34 mouse cellular contexts compared by ENCODE assay signal in the genomic region with DNA sequence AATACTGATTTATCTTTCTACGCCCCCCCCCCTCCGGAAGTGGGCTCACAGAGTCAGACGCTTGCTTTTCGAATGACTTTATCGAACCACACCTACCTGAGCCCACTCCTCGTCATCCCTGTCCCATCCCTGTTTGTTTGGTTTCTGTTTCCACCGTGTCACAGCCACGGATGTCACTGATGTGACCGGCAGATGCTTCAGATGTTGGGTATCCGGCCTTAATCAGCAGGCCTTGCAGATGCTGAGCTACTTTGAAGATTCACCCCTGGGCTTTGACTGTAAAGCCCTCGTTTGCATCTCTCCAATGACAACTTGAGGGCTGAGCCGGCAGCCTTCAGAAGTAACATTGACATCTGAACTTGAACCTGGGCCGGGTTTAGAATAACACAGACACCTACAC. TPM values are rescaled to one million over a fixed set of nuclear protein-coding genes. Genes with fewer than 3 reads are reported as not detected.
"Had no signal": no experiment of that assay in that cellular context is flagged by ENCODE, and none has a peak within 500 bp of the region (broad histone marks: within the 10 kb centered on the region; RNA-seq: fewer than 3 reads in every experiment).

No protein-coding gene starts in this region.

- H3K9ac ChIP-seq: heart, embryonic 12.5 days; hindbrain, embryonic 13.5 days; hindbrain, embryonic 15.5 days; intestine, embryonic 15.5 days; limb, embryonic 12.5 days; liver, embryonic 13.5 days had no signal

- H3K36me3 ChIP-seq: heart, embryonic 12.5 days; hindbrain, embryonic 13.5 days; hindbrain, embryonic 15.5 days; intestine, embryonic 15.5 days; limb, embryonic 10.5 days; limb, embryonic 12.5 days; liver, embryonic 13.5 days had no signal

- H3K9me3 ChIP-seq: hindbrain, embryonic 13.5 days; hindbrain, embryonic 15.5 days; intestine, embryonic 15.5 days; limb, embryonic 10.5 days; limb, embryonic 12.5 days; liver, embryonic 13.5 days had no signal

- H3K27me3 ChIP-seq: heart, embryonic 12.5 days; hindbrain, embryonic 15.5 days; intestine, embryonic 15.5 days; limb, embryonic 12.5 days; liver, embryonic 13.5 days had no signal

- H3K4me2 ChIP-seq: heart, embryonic 12.5 days; hindbrain, embryonic 13.5 days; hindbrain, embryonic 15.5 days; intestine, embryonic 15.5 days; limb, embryonic 12.5 days; liver, embryonic 11.5 days; liver, embryonic 13.5 days had no signal

- ATAC-seq: intestine, embryonic 15.5 days; intestine, postnatal 0 days had no signal

- H3K4me1 ChIP-seq: hindbrain, embryonic 15.5 days; intestine, embryonic 15.5 days; limb, embryonic 12.5 days had no signal

- H3K27ac ChIP-seq: heart, adult 2 months; hindbrain, embryonic 13.5 days; hindbrain, embryonic 15.5 days; intestine, embryonic 15.5 days; layer of hippocampus, adult 2 months; left cerebral cortex, adult 2 months; limb, embryonic 10.5 days; limb, embryonic 12.5 days; liver, embryonic 13.5 days had no signal

- H3K4me3 ChIP-seq: heart, adult 2 months; heart, embryonic 12.5 days; hindbrain, embryonic 13.5 days; hindbrain, embryonic 15.5 days; intestine, embryonic 15.5 days; layer of hippocampus, adult 2 months; left cerebral cortex, adult 2 months; limb, embryonic 10.5 days; limb, embryonic 12.5 days; liver, embryonic 13.5 days had no signal

- DNase-seq: gastrocnemius, postnatal 14 days; gastrocnemius, postnatal 36 days; heart, adult 11 months; heart, adult 2 months; heart, postnatal 10 days; kidney, adult 18-20 months; kidney, adult 8-10 months; kidney, postnatal 10 days; kidney, postnatal 25 days; kidney, postnatal 4 days; liver; liver, embryonic 13.5 days had no signal

RNA-seq across cellular contexts. Expression of a gene that starts 2.6 kb away (rescaled TPM):
- total RNA-seq: gastrocnemius, adult 8-10 months; layer of hippocampus, adult 2 months; layer of hippocampus, postnatal 10 days; layer of hippocampus, postnatal 25 days; left cerebral cortex, postnatal 14 days; left cerebral cortex, postnatal 36 days had no signal
- polyA plus RNA-seq: limb, embryonic 12.5 days had no signal

RNA-seq across cellular contexts. Expression of a gene that starts 33.8 kb away (rescaled TPM):
- total RNA-seq: layer of hippocampus, adult 2 months; layer of hippocampus, postnatal 25 days; left cerebral cortex, adult 2 months; left cerebral cortex, postnatal 36 days had no signal
- polyA plus RNA-seq: heart, adult 2 months; heart, embryonic 14.5 days; hindbrain, embryonic 11.5 days; hindbrain, embryonic 13.5 days; hindbrain, embryonic 15.5 days had no signal

RNA-seq across cellular contexts. Expression of a gene that starts 34.2 kb away (rescaled TPM):
- total RNA-seq: gastrocnemius, adult 8-10 months; gastrocnemius, postnatal 14 days; gastrocnemius, postnatal 36 days; heart, adult 2 months; heart, postnatal 10 days; heart, postnatal 25 days; hematopoietic stem cell, adult 5-6 weeks; layer of hippocampus, adult 2 months; layer of hippocampus, postnatal 25 days; left cerebral cortex, adult 2 months had no signal
- polyA plus RNA-seq: heart, adult 2 months; heart, embryonic 12.5 days; heart, embryonic 14.5 days; hindbrain, embryonic 11.5 days; hindbrain, embryonic 13.5 days; hindbrain, embryonic 15.5 days; intestine, postnatal 0 days; kidney, embryonic 14.5 days; kidney, embryonic 16.5 days; limb, embryonic 10.5 days; limb, embryonic 12.5 days; limb, embryonic 14.5 days; liver, embryonic 11.5 days; liver, embryonic 13.5 days had no signal
